Mouse (Mus musculus) kidney, embryonic 16.5 days (tissue): ENCODE data around the gene Cdhr3. TPM values are rescaled to one million over a fixed set of nuclear protein-coding genes. Genes with fewer than 3 reads are reported as not detected.
"Not testable (repeated sequence)": the region's sequence is repeated elsewhere in the genome, so short reads cannot be mapped to it uniquely, and the experiment has no call there.

Experiments
- ATAC-seq: fragments of 200-750 bp; cut with Nextera tagmentation; 2 replicates; pipeline ENCODE4 v1.8.0; 2017; ENCODE audit warnings: moderate TSS enrichment; ENCODE audit not compliant: low FRiP score, low TSS enrichment
- H3K27ac ChIP-seq: fragments of 300-500 bp; sonication (generic); 2 replicates; pipeline ENCODE4 v1.5.1; 2014; ENCODE audit warnings: low read length
- H3K27me3 ChIP-seq: fragments of 300-500 bp; sonication (generic); 2 replicates; pipeline ENCODE4 v1.6.1; 2014; ENCODE audit warnings: low read length, control low read depth, mixed read lengths; ENCODE audit not compliant: insufficient read depth
- H3K36me3 ChIP-seq: fragments of 300-500 bp; sonication (generic); 2 replicates; pipeline ENCODE4 v1.6.1; 2014; ENCODE audit warnings: low read length, control low read depth, mixed read lengths; ENCODE audit not compliant: insufficient read depth
- H3K4me1 ChIP-seq: fragments of 300-500 bp; sonication (generic); 2 replicates; pipeline ENCODE4 v1.6.1; 2014; ENCODE audit warnings: low read length, control low read depth, mixed read lengths; ENCODE audit not compliant: insufficient read depth
- H3K4me2 ChIP-seq: fragments of 300-500 bp; sonication (generic); replicated peaks from 2 replicates; pipeline ENCODE4 v1.6.1; 2014; ENCODE audit warnings: low read depth, low read length
- H3K4me3 ChIP-seq: fragments of 300-500 bp; sonication (generic); 2 replicates; pipeline ENCODE4 v1.5.1; 2014; ENCODE audit warnings: mild to moderate bottlenecking, low read length
- H3K9ac ChIP-seq: fragments of 300-500 bp; sonication (generic); replicated peaks from 2 replicates; pipeline ENCODE4 v1.6.1; 2014; ENCODE audit warnings: low read length
- H3K9me3 ChIP-seq: fragments of 300-500 bp; sonication (generic); 2 replicates; pipeline ENCODE4 v1.6.1; 2016; ENCODE audit warnings: low read length, control low read depth
- WGBS: fragments of 180-500 bp; shearing (Covaris S2); extraction: QIAGEN DNeasy Blood & Tissue Kit; methylation state at CpG from one replicate; pipeline ENCODE4 v1.1.7; 2014; 5-methylcytosine and 5-hydroxymethylcytosine counted together
- microRNA-seq: library from miRNA; unstranded; fragments of <30 nt; microRNA quantifications from one replicate; pipeline ENCODE4, GENCODE M21; 2016
- polyA plus RNA-seq: library from polyadenylated mRNA; unstranded; fragments of >200 nt; fragmentation: Nextera tagmentation; extraction: Ambion mirVana; gene quantifications from 2 replicates; pipeline ENCODE4 v1.2.1, GENCODE M21; 2015

The Cdhr3 gene
- polyA plus RNA-seq, 1 experiment from 2014 or later = 0.05 TPM

- H3K9ac ChIP-seq, H3K4me3 ChIP-seq, H3K4me2 ChIP-seq, H3K4me1 ChIP-seq, H3K9me3 ChIP-seq, H3K36me3 ChIP-seq, H3K27me3 ChIP-seq, H3K27ac ChIP-seq: not testable (repeated sequence)
- ATAC-seq = peak; percentile 59; the same call in 1 of the 2 replicates
- 16% methylated on average over 3 of the region's 3 CpGs for WGBS
Measured at GRCm38 (mm10) chr12:32999778-33000177, 92.9 kb downstream of the Cdhr3 start.

GRCm38 (mm10) chr12:32998766-32999165 is 93.9 kb downstream of the Cdhr3 start:
- WGBS = 48% methylated on average over 5 of the region's 5 CpGs

DNA sequence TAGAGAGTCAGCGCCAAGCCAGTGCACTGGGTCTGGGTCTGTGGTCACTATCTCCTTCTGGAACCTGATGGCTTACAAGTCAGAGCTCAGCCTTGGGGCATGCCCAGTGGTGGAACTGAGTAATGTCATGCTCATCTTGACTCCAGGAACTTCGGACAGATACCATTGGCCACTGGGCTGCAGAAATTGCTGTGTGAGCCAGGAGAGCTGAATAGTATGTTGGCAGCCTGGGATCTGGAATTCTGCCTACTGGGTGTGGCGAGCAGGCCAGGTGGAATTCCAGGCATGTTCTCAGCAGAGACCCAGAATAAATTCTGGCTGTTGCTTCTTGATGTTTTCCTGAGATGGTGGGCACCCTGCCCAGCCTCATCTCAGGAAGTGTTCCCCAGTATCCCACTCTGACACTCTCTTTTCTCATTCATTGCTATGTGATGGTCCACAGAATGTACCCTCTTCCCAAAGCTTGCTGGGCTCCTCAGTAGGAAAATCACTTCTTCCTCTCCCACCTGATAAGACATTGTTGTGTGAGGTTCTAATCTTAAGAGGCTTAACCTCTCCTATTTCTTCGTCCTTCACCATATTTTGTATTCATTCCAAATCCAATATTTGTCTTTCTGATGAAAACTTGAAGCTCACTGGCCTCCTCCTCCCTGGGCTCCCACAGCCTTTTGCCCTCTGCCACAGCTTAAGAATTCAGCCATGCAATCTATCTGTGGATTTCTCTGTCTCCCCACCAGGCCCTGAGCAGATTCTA is 97.4 kb downstream of the Cdhr3 start:
- H3K4me3 ChIP-seq = no peak overlapping the region
- no peaks in the 10 kb centered on the region for H3K36me3 ChIP-seq
- no peak overlapping the region for H3K4me2 ChIP-seq
- no peak overlapping the region for H3K9ac ChIP-seq
- H3K4me1 ChIP-seq = no peaks in the 10 kb centered on the region
- no peaks in the 10 kb centered on the region for H3K9me3 ChIP-seq
- WGBS = 74% methylated on average over 4 of the region's 4 CpGs
- no peak for ATAC-seq
- no peaks in the 10 kb centered on the region for H3K27me3 ChIP-seq
- no peak overlapping the region for H3K27ac ChIP-seq

More at GRCm38 (mm10) chr12:32998766-32999165, 93.9 kb downstream of the Cdhr3 start:
- Histone ChIP-seq H3K36me3 (no peaks in the 10 kb centered on the region), H3K9ac (no peak overlapping the region), H3K4me2 (no peak overlapping the region), H3K27ac (no peak overlapping the region), H3K4me1 (no peaks in the 10 kb centered on the region), H3K4me3 (no peak overlapping the region), H3K9me3 (no peaks in the 10 kb centered on the region), H3K27me3 (no peaks in the 10 kb centered on the region)
- ATAC-seq = no peak

DNA sequence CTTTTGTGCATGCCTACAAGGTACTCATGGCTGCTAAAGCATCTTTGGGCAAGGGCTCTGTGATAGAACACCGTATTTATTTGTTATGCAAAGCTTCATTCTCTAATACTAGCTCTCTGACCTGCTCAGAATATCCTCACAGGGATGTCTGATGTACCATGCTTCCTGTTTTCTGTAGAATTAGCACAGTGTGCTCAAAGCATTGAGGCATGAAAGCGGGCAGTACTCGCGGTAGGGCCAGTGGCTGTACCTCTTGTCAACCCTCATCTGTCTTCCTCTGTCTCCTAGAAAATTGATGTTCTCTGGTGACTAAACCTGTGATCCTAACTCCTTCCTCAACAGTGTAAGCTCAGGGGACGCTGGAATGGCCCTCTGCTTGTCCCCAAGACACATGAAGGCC is 98.6 kb downstream of the Cdhr3 start:
- H3K4me3 ChIP-seq = no peak overlapping the region
- 35% methylated on average over 5 of the region's 5 CpGs for WGBS
- no peak overlapping the region for H3K4me2 ChIP-seq
- H3K36me3 ChIP-seq = no peaks in the 10 kb centered on the region
- no peaks in the 10 kb centered on the region for H3K4me1 ChIP-seq
- H3K27me3 ChIP-seq = no peaks in the 10 kb centered on the region
- H3K9me3 ChIP-seq = no peaks in the 10 kb centered on the region
- H3K27ac ChIP-seq = no peak overlapping the region
- ATAC-seq = no peak
- H3K9ac ChIP-seq = no peak overlapping the region

- H3K27me3 ChIP-seq = no peaks in the 10 kb centered on the region
- no peak for ATAC-seq
- no peak overlapping the region for H3K27ac ChIP-seq
- no peak overlapping the region for H3K4me3 ChIP-seq
- WGBS = 53% methylated on average over 12 of the region's 12 CpGs
- no peaks in the 10 kb centered on the region for H3K36me3 ChIP-seq
- H3K9ac ChIP-seq = no peak overlapping the region
- no peaks in the 10 kb centered on the region for H3K4me1 ChIP-seq
- no peaks in the 10 kb centered on the region for H3K9me3 ChIP-seq
- H3K4me2 ChIP-seq = no peak overlapping the region
Measured at GRCm38 (mm10) chr12:32989731-32990130, 102.9 kb downstream of the Cdhr3 start.

- no peaks in the 10 kb centered on the region for H3K9me3 ChIP-seq
Measured at GRCm38 (mm10) chr12:32986284-32986683, 106.4 kb downstream of the Cdhr3 start.

More at GRCm38 (mm10) chr12:32986284-32986683, 106.4 kb downstream of the Cdhr3 start:
- H3K4me3 ChIP-seq = no peak overlapping the region
- no peaks in the 10 kb centered on the region for H3K27me3 ChIP-seq
- no peak overlapping the region for H3K4me2 ChIP-seq
- H3K27ac ChIP-seq = no peak overlapping the region
- no peaks in the 10 kb centered on the region for H3K36me3 ChIP-seq
- no peak for ATAC-seq
- H3K9ac ChIP-seq = no peak overlapping the region
- 58% methylated on average over 1 of the region's 1 CpGs for WGBS
- H3K4me1 ChIP-seq = no peaks in the 10 kb centered on the region

Small RNA genes within 50 kb of the gene (microRNA-seq; reads per million reads assigned to microRNA genes)
- not detected for gene Gm22904

Other genes with a start within 250 kb of the Cdhr3 start
- gene Sypl, start 139.0 kb downstream of the Cdhr3 start, polyA plus RNA-seq = 142 and 145 TPM in 2 replicates
- gene Atxn7l1, start 54.8 kb upstream of the Cdhr3 start, polyA plus RNA-seq = 9.9 and 15.4 TPM in 2 replicates